Mouse (Mus musculus): ENCODE measurements at regions not wholly inside any gene's neighbourhood (a gene's known extent, or its start where the extent isn't known, plus 50 kb on each side); places are given as distances from the start of the nearest gene placed in this dataset.

DNA sequence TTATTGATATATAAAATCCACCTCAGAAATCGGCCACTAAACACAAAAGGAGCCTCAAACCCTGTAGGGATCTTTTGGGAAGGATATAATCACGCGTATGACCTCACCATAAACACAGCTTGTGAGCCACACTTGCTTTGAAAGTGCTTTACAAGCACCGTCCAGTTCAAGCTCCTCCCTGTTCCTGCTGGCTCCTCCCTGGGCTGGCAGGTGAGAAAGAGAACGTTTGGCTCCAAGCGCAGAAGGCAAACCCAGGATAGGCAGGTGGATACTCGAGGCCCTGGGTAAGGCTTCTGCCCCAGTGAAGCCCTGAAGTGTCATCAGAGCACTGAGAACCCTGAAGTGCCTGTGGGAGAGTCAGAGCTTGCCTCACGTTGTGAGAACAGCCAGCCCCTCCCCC lies 187.9 kb upstream of the Runx1 start:
- DNase-seq (ENCODE audit: low spot score): no peak

DNA sequence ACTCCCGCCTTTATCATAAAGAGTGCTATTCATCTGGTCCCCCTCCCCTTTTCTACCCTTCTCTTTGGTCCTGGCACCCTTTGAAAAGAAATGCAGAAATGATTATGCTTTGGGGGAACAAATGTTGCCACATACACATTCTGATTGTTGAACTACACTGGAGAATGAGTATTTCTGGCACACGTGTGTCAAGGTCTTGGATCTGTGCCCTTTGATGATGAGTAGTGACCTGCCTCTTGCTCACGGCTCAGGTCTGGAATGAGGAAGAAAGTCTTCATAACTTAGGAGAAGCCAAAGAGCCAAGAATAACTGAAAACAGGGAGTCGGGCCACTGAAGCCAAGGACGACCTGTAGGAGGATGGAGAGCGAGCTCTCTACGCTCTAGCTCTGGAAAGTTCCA lies 187.3 kb upstream of the Runx1 start:
- no peak for DNase-seq (ENCODE audit: low spot score)

DNA sequence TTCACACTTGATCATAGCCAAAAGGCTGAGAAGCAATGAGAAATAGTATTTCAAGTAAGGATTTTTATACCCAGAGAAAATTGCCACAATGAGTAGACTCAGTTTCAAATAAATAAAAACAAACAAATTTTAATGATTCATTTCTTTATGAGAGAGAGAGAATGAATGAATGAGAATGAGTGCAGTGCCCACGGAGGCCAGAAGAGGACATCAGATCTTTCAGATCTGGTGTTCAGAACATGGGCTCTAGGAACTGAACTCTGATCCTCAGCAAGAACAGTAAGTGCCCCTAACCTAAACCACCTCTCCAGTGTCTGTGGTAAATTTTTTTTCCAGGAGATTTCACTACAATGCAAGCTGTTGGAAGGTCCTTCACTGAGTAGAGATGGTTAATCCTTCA lies 185.5 kb upstream of the Runx1 start:
- no peak for DNase-seq (ENCODE audit: low spot score)

DNA sequence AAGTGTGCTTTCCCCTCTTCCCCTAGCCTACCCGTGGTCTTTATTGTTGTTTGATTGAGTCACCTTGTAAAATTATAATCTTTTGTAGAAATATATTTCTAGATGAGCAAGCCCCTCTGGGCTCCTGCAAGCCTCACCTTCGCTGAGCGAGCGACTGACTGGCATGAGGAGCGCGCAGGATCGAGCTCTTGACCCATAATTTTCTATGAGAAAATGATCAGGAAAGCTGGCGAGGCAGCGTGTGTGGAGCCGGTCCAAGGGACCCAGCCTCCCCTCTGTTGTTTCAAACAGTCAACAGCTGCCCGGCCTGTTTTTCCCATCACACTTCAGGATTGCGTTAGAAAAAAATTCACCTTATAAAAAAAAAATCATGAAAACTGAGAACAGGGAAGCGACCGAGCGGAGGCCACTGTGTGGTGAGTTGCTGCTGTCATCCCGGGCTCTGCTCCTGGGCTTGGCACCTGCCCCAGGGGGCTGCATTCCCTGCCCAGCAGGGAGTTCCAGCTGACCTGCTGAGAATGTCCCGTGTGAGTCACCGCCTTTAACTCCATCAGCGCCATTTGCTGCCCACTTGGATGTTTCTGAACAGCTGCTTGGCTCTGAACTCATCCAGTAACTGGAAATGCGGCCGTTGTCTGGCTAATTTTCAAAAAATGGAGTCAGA lies 180.5 kb upstream of the Runx1 start:
- peak; percentile 12 for DNase-seq (ENCODE audit: low spot score)

DNA sequence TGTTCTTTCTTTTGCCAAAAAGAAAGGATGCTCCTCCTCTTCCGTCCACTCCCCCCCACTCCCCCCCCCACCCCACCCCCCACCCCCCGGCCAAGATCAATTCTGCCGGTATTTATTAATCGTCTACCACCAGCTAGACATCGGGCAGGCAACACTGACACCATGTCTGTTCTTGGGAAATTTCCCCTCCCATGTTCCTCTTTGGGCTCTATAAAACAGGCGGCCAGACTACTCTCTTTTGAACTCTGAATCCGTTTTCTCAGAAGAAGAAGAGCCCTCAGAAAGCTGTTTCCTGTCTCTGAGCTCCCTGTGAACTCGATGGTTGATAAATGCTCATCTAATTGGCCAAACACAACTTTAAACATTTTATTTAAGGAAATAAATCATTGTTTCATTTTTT lies 179.5 kb upstream of the Runx1 start:
- no peak for DNase-seq (ENCODE audit: low spot score)

DNA sequence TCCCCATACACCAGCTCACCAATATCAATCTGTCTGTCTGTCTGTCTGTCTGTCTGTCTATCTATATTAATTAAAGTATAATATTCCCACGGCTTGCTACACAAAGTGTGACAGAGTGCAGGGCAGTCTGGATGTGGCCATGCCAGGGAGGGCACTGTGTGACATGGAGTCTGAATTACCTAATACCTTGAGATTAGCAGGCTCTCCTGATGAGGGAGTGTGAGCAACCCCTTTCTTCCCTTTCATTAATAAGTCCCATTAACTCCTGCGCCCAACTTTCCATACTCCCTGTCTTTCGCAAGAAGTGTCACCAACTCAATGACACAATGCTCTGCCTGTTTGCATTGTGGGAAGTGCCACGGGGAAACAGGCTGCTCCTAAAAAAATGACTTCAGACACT lies 177.9 kb upstream of the Runx1 start:
- no peak for DNase-seq (ENCODE audit: low spot score)

DNA sequence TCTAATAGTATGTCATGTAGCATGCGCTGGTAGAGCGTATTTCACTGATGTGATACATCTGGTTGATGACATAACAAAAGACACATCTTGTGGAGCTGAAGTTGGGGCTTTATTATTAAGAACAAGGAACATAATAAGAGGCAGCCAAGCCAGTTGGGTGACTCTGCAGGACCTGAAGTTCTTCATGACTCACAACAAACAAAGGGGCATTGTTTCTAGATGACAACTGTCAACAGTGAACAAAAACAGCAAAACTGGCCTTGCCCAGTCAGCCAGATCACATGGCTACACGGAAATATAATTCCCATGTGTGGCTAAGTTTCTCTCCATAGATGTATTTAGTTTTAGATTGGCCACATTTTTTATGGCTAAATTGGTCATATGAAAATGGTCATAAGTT lies 172.7 kb upstream of the Runx1 start:
- DNase-seq (ENCODE audit: low spot score): no peak

DNA sequence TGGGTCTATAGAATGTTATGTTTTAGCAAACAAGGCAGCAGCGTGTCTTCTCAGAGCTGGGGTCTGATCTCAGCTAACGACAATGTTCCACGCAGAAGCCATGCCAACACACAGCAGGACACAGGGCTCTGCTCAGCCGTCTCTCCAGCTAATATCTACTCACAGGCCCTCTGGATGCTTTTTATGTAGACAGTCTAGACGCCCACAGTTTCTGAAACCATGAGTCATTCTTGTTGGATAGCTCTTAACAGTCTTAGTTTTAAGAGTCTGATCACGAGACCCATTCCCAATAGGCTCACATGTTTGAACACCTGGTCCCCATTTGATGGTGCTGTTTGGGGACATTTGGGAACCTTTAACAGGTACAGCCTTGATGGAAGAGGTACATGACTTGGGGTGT lies 171.7 kb upstream of the Runx1 start:
- no peak for DNase-seq (ENCODE audit: low spot score)

DNA sequence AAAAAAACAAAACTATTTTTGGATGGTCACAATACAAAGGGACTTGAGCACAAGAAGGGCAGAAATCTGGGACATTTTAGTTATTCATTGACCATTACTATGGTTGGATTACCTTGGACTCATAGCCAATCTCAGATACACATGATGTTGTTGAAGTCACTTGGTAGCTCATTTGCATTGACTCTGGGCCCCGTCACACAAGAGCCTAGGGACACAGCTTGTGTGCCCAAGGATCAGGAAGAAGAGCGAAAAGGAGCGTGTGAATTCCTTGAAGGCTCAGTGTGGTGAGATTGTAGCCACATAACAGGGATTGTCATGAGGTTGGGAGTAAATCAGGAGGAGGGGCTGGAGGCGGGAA lies 170.0 kb upstream of the Runx1 start:
- no peak for DNase-seq (ENCODE audit: low spot score)

DNA sequence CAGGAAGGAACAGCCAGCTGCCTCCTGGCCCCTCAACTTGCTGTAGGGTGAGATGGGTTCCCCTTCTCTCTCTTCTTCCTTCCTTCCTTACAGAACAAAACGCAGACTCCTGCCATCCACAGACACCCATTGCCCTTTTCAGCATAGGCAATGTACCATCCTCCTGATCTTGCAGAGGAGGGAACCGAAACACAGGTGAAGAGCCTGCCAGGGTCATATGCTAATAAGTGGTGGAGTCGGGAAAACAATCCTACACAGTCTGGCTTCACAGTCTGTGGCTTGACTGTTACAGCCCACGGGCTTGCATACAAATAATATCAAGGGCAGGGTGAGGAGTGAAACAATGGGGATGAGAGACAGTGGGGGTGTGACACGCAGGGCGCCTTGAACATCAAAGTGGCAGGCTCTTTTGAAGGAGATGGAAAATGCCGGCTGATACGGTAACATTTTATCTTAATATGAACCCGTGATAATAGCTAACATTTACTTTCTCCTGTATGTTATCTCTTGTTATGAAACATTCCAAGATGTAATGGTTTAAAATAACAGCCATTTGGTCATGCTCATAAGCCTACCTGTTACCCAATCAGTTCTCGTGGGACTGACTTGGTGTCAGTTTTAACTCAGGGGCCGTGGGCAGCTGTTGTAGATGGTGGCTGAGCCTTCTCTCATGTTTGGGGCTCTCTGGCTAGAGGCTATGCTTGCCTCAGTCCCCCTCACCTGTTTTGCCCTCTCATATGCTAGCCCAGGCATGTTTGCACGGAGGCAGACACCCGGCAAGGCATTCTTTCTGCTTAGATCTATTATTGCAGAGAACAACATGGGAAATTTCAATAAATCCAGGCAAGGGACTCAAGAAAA lies 169.4 kb upstream of the Runx1 start:
- no peak for DNase-seq (ENCODE audit: low spot score)

DNA sequence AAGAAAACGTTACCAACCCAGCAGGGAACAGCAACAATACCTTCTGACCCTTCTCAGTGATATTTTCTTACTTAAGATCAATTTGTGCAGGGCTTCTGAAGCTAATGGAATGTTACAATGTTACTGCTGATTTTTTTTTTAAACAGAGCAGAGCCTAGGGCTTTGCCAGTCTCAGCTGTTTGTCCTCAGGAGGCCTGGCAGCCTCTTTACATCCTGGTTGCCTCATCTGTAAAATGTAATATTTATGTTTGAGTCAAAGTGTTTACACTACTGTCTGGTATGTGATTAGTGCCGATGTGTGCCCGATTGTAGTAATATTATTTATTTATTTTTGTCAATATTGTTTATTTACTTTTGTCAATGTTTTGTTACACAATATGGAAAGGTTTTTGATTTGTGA lies 166.9 kb upstream of the Runx1 start:
- no peak for DNase-seq (ENCODE audit: low spot score)

DNA sequence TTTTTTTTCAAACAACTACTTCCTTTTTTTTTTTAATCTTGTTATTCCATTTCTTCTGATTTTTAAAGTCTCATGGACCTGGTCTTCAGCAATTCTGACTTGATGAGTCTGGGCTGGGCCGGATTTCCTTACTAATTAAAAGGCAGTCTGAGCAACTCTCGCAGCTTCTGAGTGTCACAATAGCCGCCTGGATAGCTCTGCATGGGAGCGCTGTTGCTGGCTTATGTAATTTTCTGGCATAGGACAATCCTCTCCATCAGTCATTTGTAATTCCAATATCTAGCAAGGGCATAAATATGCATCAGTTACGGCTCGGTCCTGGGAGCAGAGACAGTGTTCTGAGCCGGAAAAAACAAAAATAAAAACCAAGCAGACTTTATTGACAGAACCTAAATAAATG lies 165.5 kb upstream of the Runx1 start:
- no peak for DNase-seq (ENCODE audit: low spot score)

DNA sequence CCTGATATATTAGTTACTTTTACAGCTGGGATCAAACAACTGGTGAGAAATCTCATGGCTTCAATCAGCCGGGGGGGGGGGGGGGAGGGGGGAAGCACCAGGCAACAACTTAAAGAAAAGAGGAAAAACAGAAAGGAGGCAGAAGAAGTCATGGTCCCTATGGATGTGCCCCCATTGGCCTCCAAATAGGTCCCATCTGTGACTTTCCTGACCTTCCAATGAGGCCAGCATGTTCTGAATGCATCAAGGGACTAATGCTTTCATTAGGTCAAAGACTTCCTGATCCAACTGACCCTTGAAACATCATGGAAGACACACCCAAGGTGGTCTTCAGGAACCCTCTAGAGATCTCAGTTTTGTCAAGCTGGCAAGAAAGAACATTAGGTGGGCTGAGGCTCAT lies 162.5 kb upstream of the Runx1 start:
- DNase-seq (ENCODE audit: low spot score): no peak

DNA sequence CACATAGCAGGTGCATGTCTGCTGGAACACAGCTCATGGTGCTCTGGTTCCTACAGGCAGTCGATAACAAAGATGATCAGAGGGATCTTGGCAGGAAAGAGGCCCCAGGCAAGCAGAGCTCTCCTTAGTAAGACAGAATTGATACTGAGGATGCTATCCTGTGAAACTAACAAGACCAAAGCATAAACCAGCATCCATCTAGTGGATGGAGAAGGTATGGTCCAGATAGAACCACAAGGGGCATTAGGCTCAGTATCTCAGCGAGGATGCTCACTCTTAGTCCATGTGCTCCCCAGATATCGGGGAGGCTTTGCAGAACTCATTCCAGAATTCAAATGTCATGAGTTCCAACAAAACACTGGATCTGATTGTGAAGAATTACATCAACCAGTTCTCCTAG lies 162.1 kb upstream of the Runx1 start:
- DNase-seq (ENCODE audit: low spot score): no peak

DNA sequence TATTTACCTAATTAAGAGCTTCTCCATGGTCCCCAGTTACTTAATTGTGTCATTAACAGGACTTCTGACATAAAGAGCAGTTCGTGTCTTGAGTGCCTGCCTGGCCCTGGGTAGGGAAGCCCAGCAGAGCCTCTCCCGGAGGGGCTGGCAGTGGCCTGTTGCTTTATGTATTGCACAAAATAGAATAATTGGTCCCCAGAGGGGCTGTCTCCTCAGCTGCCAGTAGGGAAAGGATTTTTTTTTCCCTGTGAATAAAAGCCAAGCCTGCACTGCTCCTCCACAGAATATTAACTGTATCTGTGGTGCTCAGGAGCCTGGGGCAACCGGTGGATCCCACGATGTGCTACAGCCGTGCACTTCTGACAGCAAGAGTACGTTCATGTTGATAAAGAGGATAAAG lies 159.8 kb upstream of the Runx1 start:
- no peak for DNase-seq (ENCODE audit: low spot score)

DNA sequence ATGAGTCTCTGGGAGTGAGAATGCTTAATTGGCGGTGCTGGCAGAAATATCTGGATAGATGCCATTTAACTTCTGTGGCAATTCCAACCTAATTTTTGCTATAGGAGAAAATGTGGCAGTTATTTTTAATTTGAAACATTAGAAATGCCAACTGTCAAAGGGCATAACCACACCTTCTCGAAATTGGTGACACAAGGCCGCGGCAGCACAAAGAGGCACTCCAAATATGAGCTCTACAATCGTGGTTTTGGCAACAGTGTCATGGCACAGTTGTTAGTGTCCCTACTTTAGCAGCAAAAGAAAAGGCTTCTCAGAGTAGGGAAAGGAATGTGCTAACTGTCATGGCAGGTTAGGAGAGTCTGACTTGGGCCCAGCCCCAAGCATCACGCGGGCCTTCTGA lies 157.0 kb upstream of the Runx1 start:
- DNase-seq (ENCODE audit: low spot score): no peak

DNA sequence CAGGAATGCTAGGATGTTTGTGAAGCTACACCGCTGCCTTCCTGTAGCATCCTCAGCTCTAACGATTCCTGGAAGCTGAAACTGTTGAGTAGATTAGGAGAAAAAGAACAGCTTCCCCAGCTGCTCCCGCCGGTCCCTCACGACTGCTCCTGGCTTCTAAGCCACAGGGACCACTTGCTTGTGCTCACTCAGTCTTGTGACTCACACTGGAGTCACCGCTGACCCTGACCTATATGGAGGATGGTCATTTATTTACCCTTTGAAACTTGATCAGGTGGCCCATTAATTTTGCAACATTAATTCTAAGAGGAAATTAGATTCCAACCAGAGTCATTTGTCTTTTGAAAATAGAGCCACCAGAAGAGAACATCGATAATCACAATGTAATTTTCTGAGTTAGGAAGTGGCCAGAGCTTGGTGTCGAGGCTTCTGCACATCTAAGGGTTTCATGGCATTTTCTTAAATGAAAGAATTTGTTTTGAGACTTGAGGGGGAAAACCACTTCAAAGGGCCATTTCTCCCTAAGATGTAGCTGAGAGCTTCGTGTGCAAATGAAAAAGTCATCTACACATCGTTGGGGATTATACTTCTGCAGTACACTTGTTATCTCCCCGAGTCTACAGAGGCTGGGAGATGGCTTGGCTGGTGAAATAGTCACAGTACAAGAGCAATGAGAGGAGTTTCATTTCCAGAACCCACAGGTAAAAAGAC lies 153.8 kb upstream of the Runx1 start:
- no peak for DNase-seq (ENCODE audit: low spot score)

DNA sequence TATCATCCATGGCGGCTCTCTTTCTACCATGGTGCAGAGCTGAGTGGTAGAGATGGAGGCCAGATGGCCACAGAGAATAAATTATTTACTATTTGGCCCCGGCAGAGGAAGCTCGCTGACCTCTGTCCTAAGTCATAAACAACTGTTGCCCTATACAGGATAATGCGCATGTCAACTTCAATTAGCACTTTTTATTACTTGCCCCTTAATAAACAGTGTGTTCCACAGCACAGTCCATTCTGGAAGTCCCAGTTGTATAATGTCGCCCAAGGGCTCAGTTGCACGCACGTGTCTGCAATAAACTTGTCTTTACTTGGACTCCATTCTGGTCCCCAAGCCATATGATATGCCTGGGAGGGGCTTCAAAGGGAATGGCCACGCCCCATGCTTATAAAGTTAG lies 150.1 kb upstream of the Runx1 start:
- no peak for DNase-seq (ENCODE audit: low spot score)

DNA sequence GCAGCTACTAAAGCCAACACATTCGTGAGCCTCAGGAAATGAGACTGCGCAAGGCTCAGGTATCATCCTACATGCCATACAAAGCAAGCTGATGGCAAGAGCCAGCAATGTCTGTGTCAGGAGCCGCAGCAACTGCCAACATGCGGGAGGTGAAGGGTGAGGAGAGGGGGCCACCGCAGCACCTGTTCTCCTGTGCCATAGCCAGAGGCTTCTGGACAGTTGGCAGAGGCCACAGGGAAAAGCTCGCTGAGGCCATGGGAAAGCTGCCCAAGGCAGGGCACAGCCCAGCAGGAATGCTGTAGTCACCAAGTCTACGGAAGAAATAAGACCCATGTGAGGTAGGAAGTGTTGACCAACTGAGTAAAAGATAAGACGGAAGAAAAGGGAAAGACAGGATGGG lies 149.1 kb upstream of the Runx1 start:
- DNase-seq (ENCODE audit: low spot score): no peak

DNA sequence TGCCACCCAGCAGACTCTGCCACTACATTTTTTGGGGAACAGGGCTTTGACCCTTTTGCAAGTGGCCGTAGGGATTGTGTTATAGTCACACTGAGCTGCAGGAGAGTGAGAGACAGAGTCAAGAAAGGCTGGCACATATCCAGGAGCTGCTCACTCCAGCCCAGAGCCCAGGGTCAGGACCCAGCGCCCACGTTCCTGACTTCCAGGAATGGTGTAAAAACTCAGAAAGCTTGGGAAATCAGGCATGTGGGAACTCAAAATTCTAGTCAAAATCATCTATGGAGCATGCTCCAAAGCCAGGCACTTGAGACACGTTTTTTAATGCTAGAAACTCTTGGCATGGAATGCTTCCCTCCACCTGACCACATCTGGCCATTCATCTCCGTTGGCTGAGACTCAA lies 146.7 kb upstream of the Runx1 start:
- DNase-seq (ENCODE audit: low spot score): no peak

DNA sequence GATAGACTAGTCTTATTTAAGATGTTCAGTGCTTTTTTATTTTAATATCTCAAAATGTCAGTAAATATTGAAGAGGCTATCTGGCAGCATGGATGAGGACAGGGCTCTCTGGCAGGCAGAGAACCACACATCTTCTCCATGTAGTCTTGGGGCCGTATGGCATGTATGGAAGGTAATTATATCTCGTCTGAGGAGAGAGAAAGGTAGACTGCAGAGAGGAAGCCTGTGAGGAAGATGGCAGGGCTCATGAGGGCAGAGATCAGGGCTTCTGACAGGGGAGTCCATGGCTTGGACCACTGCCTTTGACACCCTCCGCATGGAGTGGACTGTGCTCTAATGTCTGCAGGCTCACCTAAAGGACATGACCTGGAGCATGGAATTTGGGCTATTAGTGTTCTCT lies 146.0 kb upstream of the Runx1 start:
- DNase-seq (ENCODE audit: low spot score): no peak

DNA sequence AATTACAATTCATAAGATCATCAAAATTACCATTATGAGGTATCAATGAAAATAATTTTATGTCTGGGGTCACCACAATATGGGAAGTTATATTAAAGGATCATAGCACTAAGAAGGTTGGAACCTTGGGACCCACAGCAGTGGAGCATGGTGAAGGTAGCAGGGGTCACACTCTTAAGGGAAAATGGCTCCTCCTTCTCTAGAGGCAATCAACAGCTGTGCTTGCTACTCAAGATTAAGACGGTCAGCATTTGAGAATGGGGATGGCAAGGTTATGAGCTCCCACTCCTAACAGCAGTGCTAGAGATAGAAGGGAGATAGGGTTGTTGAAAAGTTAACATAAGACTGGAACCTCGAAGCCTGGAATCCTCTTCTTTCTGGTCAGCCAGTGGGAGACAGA lies 144.6 kb upstream of the Runx1 start:
- DNase-seq (ENCODE audit: low spot score): no peak

DNA sequence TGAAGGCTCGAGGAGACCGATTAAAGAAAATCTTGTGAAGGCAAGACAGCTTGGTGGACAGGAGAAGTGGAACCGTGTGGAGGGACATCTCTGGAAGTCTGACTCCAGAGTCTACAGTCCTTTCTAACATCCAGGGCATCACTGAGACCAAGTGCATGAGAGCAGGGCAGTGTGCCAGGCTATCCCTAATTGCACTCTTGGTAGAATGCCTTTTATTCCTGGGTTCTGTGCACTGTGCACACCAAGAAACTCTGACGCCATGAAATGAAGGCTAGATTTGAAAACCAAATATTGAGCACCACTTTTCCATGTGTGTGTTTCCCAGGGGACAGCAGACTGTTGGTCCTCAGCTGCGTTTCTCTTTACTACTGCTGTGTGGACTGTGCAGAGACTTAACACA lies 143.1 kb upstream of the Runx1 start:
- no peak for DNase-seq (ENCODE audit: low spot score)

All from ovary, postnatal 14 days (tissue).